Mouse (Mus musculus): ENCODE data around the gene Txnl4b. TPM values are rescaled to one million over a fixed set of nuclear protein-coding genes. Genes with fewer than 3 reads are reported as not detected.

Gene Txnl4b
- total RNA-seq (2014; fragmentation: Nextera tagmentation) (3.1 and 6.8 TPM in 2 replicates), total RNA-seq (2017) (7.5 and 11.0 TPM in 2 replicates)

DNA sequence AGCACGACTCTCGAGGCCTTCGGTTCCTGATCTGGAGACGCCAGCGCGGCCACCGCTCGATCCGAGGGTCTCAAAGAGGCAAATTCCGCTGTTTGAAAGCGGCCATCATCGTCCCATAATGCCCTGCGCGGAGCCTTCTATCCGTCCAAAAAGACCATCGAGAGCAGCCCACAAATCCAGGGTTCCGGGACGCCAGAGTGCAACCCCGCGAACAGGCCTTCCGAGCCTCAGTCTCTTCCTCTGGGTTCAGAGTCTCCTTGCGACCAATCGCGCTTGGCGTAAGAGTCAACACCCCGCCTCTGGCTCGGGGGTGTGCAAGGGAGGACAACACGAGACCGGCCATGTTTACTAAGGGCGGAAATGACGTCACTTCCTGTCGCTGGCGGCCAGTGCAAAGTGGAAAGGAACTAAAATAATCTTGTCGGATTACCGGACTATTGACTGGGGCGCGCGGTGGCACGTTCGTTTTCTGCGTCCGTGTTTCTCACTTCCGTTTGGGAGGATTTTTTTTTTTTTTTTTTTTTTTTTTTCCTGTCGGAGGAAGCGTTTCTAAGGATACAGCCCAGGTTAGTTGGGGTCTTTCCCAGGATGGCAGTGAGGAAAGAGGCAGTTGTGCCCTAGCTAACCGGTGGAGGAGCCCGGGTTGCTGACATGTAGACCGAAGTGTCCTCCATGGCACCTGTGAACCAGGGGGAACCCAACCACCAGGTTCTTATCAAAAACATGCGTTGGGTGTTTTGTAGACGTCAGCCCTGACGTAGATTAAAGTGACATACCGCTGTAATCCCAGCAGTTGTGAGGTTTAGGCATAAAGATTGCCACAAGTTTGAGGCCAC, at the start of gene Txnl4b, which contains the start of gene Dhx38:
Txnl4b (plus strand) TSS at position 395 of the 836 bp plus-strand sequence.
Dhx38 (minus strand) TSS at position 364 of the 836 bp plus-strand sequence.
- ATAC-seq (replicated peaks; ENCODE audit: low FRiP score, low TSS enrichment, poor library complexity, severe bottlenecking): peak; percentile 96

DNA sequence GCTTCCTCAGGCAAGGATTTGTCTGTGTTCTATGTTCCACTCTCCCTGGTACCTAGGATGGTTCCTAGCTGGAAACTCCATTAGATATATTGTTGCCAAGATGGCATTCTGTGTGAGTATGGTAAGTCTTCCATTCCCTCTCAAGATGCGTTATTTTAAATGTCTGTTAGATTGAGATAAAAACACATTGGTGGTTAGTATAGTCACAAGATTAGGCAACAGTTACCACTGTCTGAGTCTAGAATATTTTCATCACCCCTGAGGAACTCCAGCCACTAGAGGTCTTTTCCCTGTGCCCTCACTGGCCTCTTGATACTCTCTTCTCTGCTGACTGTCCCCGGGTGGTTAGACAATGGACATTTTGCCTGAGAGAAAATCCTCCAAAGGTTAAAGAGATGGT, 41.7 kb upstream of the Txnl4b start:
- ATAC-seq (replicated peaks; ENCODE audit: low FRiP score, low TSS enrichment, poor library complexity, severe bottlenecking): no peak

DNA sequence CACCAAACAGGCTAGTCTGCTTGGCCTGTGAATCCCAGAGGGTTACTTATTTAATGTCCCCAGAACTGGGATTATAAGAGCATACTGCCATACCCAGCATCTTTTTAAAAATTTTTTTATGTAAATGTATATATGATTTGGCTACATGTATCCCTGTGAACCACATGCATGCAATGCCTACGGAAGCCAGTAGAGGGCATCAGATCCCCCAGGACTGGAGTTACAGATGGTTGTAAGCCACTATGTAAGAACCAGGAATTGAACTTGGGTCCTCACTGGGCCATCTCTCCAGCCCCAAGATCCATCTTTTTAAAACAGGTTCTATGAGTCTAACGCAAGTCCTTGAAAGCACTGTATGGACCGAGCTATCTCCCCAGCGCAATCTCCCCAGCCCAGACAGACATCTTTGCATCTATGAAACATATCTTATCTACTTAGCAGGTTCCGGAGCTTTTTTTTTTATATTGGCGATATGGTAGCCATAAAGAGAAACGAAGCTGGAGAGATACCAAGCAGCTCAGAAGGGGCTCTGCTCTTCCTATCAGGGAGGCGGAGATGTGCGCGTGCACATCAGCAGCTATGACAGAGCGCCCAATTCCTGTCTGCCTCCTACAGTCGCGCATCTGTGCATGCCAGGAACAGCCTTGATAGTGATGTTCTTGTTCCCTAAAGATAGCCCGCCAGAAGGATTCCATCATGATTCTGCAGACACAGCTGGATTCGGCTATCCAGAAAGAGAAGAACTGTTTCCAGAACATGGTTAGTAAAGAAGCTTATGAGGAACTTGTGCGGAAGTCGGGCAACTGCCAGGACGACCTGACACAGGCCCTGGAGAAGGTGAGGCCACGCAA, 30.3 kb upstream of the Txnl4b start:
- ATAC-seq (replicated peaks; ENCODE audit: low FRiP score, low TSS enrichment, poor library complexity, severe bottlenecking): 0 out of 2 replicates have a peak, but pooled peaks have one; percentile 46

DNA sequence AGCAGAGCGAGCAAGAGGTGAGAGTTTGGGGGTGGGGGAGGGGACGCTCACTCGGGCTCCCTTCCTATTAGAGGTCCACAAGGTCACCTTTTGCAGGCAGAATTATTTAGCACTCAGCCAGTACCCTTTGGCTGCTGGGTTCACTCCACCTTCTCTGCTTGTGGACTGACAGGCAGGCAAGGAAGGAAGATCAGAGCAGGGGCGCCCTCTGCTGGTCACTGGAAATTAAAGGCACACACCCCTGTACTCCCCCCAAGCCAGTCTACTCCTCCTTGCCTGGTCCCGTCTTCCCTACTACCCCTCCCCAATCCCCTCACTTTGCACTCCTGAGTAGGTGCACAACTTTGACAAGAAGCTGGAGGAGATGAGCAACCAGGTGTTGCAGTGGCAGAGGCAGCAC, 29.0 kb upstream of the Txnl4b start:
- peak; percentile 87 for ATAC-seq (replicated peaks; ENCODE audit: low FRiP score, low TSS enrichment, poor library complexity, severe bottlenecking)

DNA sequence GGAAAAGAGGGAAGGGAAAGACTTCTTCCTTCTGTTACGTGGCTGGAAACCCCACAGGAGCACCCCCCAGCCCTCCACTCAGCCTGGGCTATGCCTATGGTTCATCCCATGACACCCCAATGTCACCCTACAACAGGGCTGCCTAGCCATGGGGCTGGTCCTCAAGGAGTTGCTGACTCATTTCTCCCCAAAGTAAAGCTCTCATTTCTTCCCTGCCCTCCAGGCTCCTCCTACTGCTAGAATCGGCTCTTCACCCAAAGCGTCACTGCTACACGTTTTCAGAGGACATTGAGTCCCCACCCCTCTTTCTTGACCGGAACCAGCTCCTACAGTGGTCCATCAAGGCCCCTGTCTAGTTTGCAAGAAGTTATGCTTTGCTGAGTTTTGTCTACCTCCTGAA, 23.5 kb upstream of the Txnl4b start:
- no peak for ATAC-seq (replicated peaks; ENCODE audit: low FRiP score, low TSS enrichment, poor library complexity, severe bottlenecking)

DNA sequence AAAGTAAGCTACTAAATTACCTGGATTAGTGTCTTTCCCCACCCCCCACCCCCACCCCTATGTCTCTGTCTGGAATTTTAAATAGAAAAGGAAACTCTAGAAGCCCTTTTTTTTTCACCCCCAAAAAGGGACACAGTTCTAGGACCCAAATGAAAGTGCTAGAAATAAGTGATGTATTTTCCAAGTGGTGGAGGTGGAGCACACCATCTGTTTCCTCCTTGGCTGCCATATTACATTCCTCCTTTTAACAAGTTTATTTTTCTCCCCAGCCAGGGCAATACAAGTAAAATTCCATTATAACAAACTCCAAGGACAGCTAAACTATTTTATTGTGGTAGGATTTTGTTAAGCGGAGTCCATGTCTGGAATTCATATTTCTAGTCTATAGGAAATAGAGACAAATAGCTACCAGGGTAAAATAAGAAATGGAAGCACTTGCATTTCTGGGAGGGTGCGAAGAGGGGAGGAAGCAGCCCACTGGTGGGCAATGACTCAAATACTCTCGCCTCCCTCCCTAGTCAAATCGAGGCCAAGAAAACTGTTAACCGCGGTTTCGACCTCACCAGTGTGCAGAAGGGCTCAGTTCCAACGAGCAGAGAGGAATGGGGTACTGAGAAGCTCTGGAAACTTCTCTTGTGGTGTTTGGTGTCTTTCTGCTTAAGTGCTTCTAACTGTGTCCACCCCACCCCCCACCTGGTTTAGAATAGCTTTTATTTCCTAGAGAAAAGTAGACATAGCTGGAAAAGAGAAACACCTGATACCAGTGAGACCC, 22.8 kb upstream of the Txnl4b start:
- no peak for ATAC-seq (replicated peaks; ENCODE audit: low FRiP score, low TSS enrichment, poor library complexity, severe bottlenecking)

DNA sequence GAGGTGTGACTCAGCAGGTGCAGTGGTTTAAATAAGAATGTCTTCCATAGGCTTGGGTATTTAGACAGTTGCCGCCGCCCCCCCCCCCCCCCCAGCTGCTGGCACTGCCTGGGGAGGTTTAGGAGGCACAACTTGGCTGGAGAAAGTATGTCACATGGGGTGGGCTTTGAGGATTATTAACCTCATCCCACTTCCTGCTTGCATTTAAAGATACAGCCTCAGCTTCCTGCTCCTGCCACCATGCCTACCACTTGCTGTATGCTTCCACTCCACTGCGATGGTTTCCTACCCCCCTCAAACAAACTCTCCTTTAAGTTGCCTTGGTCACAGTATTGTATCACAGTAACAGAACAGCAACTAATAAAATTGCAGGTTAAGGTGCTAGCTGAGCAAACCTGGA, 21.6 kb upstream of the Txnl4b start:
- no peak for ATAC-seq (replicated peaks; ENCODE audit: low FRiP score, low TSS enrichment, poor library complexity, severe bottlenecking)

DNA sequence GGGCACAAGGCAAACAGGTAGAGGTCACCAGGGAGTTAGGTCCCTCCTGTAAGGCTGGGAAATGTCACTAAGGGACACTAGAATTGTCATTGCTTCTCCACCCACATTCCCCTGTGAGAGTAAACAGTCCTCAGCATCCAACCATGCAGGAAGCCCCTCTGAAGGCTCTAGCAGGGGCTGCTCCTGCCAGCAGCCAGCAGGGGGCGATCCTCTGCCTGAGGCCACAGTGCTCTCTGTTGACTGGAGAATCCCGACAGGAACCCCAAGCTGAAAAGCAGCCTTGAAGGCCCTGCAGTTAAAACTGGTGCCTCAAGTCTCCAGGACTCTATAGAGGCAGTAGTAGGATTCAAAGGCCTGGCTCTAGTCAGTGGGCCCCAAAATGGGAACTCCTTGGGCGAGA, 14.0 kb upstream of the Txnl4b start:
- ATAC-seq (replicated peaks; ENCODE audit: low FRiP score, low TSS enrichment, poor library complexity, severe bottlenecking): peak; percentile 58

DNA sequence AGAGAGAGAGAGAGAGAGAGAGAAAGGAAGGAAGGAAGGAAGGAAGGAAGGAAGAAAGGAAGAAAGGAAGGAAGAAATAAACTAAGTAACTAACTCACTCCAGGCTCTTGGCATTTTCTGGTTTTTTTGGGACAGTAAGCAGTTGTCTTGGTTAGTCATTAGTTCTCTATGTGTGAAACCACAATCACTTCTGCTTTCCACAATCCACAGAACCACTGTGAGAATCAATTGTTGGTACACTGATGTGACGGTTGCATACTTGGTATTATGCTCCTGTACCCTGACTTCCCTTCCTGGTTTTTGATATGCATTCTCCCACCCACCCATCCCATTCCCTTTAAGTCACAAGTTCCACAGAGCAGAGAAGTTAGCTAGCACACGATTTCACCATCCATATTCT, 1.8 kb upstream of the Txnl4b start:
- no peak for ATAC-seq (replicated peaks; ENCODE audit: low FRiP score, low TSS enrichment, poor library complexity, severe bottlenecking)

DNA sequence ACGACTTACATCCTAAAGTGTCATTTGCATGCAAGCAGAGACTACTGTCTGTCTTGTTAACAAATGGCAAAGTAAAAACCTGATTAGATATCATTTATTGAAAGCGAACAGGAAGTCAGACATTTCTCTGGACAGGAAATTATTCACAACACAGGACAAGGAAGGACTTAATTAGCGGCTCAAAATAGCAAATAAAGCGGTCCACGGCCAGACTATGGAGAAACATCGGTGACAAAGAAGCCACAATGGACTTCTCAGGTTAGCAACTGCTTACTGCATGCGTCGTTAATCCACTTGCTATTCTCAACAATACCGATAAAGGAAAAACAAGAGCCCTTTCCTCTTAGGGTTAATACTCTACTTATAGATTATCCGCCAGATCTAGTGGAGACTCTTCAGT, 926 bp upstream of the Txnl4b start:
- no peak for ATAC-seq (replicated peaks; ENCODE audit: low FRiP score, low TSS enrichment, poor library complexity, severe bottlenecking)

DNA sequence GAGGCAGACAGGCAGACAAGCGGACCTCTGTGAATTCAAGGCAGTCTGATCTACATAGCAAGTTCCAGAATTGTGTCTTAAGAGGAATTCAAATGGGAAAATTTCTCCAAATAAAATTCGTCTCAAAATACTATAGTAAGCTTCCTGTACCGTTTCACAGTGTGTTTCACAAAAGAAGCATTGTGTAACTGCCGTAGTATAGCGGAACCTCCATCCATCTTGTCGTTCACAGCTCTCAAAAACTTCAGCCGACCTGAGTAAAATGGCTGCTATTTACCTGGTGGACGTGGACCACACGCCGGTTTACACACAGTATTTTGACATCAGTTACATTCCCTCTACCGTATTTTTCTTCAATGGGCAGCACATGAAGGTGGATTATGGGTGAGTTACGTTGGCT, 5.4 kb downstream of the Txnl4b start:
- ATAC-seq (replicated peaks; ENCODE audit: low FRiP score, low TSS enrichment, poor library complexity, severe bottlenecking): no peak

DNA sequence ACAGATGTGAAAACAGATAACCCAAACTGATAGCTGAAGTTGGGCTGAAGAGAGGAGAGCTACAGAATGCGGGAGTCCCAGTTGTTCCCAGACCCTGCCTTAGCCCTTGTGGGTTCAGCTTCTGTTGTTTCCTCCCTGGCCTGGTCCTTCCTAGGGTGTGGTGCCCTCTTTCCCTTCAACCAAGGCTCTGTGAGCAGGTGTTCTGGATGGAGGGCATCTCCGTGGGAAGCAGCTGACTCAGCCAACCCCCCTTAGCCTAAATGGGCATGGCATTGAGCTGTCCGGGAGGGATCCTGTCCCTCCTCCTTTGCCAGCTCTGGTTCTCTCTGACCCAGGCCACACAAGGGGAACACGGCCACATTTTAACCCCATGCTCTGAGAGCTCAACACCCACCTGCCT, 10.6 kb downstream of the Txnl4b start:
- no peak for ATAC-seq (replicated peaks; ENCODE audit: low FRiP score, low TSS enrichment, poor library complexity, severe bottlenecking)

DNA sequence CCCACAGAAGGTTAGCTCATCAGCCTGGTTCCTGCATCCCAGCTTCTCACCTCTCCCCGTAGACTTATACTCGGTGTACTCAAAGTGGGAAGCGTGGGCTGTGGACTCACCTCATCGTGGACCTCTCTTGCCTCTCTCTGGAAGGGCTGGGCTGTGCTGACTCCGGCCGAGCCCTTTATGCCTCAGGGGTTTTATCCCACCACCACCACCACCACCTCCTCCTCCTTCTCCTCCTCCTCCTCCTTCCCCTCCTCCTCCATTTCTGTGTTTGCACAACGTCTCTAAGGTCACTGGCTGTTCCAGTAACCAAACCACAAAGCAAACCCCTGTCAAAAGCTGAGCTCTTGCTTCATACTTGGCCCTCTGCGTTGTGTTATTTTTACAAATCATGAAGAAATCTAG, 13.2 kb downstream of the Txnl4b start, which contains the start of gene Hp:
Hp (minus strand) TSS at position 273 of the 402 bp plus-strand sequence.
- no peak for ATAC-seq (replicated peaks; ENCODE audit: low FRiP score, low TSS enrichment, poor library complexity, severe bottlenecking)

DNA sequence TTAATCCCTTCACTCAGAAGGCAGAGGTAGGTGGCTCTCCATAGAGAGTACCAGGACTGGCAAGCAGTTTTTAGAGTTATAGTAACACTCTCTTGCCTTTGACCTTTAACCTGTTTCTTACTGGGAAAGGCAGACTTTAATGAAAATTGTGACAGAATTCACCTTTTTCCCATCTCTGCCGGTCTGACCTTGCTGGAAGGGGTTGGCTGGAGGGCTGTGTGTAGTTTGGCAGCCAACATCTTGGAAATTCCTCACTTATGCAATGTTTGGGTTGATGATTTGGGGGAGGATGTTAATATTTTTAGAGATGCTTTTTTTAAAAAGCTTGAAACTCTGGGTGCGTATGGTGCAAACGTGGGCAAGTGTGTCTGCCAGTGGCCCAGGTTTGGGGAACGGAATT, 18.6 kb downstream of the Txnl4b start:
- no peak for ATAC-seq (replicated peaks; ENCODE audit: low FRiP score, low TSS enrichment, poor library complexity, severe bottlenecking)

DNA sequence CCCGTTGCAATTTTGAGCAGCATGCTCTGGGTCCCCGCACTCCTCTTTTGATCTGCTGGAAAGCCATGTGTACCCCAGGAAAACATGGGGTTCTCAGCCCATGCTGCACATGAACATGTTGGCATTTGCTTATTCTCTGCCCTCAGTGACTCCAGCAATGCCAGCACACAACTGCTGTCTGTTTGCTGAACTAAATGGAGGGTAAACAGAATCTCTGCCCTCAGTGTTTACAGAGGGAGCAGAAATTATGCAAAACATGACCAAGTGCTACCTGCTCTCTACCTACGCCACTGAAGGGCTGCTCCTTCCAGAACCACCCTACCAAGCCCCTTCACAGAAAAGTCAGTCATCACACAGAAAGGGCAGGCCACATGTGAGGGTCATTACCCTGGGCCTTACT, 19.1 kb downstream of the Txnl4b start:
- ATAC-seq (replicated peaks; ENCODE audit: low FRiP score, low TSS enrichment, poor library complexity, severe bottlenecking): no peak

DNA sequence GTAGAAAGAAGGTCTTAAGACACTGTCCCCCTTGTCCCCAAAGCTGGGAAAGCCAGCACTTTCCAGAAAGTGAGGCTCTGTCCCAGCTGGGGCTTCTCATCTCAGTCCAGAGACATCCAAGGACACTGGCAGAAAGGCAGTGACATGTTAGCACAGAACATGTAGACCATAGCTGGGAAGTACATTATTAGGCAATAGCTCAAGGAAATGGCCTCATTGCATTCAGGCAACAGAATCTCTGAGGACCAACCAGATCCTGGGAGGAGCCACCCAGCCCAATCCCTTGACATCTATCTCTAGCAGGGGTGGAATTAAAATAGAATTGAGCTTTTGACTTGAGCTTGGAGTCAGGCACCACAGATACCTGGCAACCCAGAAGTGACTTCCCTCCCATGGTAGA, 20.0 kb downstream of the Txnl4b start:
- 0 out of 2 replicates have a peak, but pooled peaks have one; percentile 28 for ATAC-seq (replicated peaks; ENCODE audit: low FRiP score, low TSS enrichment, poor library complexity, severe bottlenecking)

DNA sequence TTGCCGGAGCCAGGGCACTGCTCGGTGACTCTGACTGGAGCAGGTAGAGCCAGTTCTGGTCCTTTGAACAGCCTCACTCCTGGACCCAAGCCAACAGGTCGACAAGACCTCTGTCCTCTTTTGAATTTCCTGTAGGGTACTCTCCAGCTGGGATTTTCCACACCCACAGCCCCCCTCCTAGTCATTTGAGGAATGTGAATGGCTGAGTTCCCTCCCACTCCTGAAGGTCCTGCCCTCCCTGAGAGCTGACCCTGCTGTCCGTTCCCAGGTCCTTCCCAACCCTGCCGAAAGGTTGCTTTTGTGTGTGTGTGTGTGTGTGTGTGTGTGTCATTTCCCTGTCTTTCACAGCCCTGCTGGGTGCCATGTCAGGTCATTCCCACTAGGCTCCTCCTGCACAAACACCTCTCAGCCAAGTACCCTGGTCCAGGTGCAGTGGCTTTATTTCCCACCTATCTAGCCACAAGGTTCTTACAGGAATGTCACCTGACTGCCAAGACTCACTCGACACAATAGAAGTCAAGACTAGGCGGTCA, 21.3 kb downstream of the Txnl4b start:
- ATAC-seq (replicated peaks; ENCODE audit: low FRiP score, low TSS enrichment, poor library complexity, severe bottlenecking): no peak

DNA sequence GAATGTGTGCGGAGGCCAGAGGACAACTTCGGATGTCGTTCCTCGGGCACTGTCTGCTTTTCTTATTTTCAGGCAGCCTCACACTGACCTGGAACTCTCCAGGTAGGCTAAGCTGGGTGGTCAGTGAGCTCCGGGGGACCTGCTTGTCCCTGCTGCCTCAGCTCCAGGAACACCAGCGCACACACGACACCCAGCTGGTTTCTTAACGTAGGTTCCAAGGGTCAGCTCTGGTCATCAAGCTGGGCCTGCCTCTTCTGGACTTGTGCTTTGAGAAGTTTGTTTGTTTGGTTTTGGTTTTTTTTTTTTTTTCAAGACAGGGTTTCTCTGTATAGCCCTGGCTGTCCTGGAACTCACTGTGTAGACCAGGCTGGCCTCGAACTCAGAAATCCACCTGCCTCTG, 25.2 kb downstream of the Txnl4b start:
- ATAC-seq (replicated peaks; ENCODE audit: low FRiP score, low TSS enrichment, poor library complexity, severe bottlenecking): no peak

DNA sequence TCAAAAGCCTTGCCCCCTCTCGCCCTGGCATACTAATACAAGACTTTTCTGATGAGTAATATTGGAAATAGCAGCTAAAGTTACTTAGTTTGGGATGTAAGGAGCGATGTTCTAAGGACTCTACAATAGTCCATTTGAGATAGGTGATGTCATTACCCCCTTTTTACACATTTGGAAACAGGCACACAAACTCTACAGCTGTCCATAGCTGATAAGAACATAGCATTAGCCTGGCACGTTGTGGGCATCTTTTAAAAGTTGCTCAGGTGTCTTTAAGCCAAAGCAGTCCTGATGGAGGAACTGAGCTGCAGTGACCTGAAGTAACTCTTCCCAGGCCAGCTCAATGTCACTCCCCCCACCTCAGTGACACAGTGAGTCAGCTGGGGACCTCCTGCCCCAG, 25.7 kb downstream of the Txnl4b start:
- ATAC-seq (replicated peaks; ENCODE audit: low FRiP score, low TSS enrichment, poor library complexity, severe bottlenecking): peak; percentile 56

All from megakaryocyte-erythroid progenitor cell, adult 5-6 weeks (primary cell).